Mouse (Mus musculus) myocyte (in vitro differentiated cells): ENCODE data around the gene Mrps18a. TPM values are rescaled to one million over a fixed set of nuclear protein-coding genes. Genes with fewer than 3 reads are reported as not detected.
A peak's percentile ranks its signal among the peaks of the same experiment; 100 is the strongest.

ENCODE experiments used
- H3K27me3 ChIP-seq: one replicate; pipeline ENCODE4 v1.6.1; 2011; ENCODE audit not compliant: control insufficient read depth, insufficient read depth, insufficient read length
- H3K36me3 ChIP-seq: one replicate; pipeline ENCODE4 v1.6.1; 2011; ENCODE audit not compliant: control insufficient read depth, insufficient read depth
- H3K4me2 ChIP-seq: one replicate; pipeline ENCODE4 v1.6.1; 2011; ENCODE audit warnings: low read depth, control low read depth
- H3K4me3 ChIP-seq: one replicate; pipeline ENCODE4 v1.5.1; 2011; ENCODE audit warnings: mild to moderate bottlenecking, control low read depth, moderate library complexity
- H3K79me2 ChIP-seq: one replicate; pipeline ENCODE4 v1.6.1; 2011; ENCODE audit not compliant: control insufficient read depth, insufficient read depth
- H3ac ChIP-seq: one replicate; pipeline ENCODE4 v1.6.1; 2011; ENCODE audit not compliant: control insufficient read depth, insufficient read length
- CEBPB ChIP-seq: IDR thresholded peaks from 2 replicates; pipeline ENCODE4 v1.6.1; 2011; ENCODE audit warnings: mild to moderate bottlenecking, moderate library complexity; ENCODE audit not compliant: poor library complexity, insufficient read depth, severe bottlenecking
- E2F4 ChIP-seq: IDR thresholded peaks from one replicate; pipeline ENCODE4 v1.6.1; 2011; ENCODE audit warnings: mild to moderate bottlenecking, control low read depth, moderate library complexity; ENCODE audit not compliant: insufficient read depth
- MAX ChIP-seq: IDR thresholded peaks from one replicate; pipeline ENCODE4 v1.6.1; 2011; ENCODE audit warnings: low read depth, mild to moderate bottlenecking, control low read depth
- MYOD1 ChIP-seq, 3 experiments: IDR thresholded peaks; one replicate each; pipeline ENCODE4 v1.6.1; 2011; ENCODE audit warnings: control low read depth in 2 of 3, low read depth in 2 of 3, mild to moderate bottlenecking in 2 of 3, moderate library complexity in 1 of 3; ENCODE audit not compliant: insufficient read length in 2 of 3, control insufficient read depth in 1 of 3
- MYOG ChIP-seq, 3 experiments: IDR thresholded peaks; one replicate each; pipeline ENCODE4 v1.6.1; 2011; ENCODE audit warnings: control low read depth in 2 of 3, low read depth in 2 of 3, mild to moderate bottlenecking in 2 of 3; ENCODE audit not compliant: insufficient read length in 2 of 3, control insufficient read depth in 1 of 3, insufficient read depth in 1 of 3
- POLR2A ChIP-seq: IDR thresholded peaks from one replicate; pipeline ENCODE4 v1.6.1; 2011; ENCODE audit warnings: low read depth, mild to moderate bottlenecking, control low read depth, moderate library complexity; ENCODE audit not compliant: insufficient read length
- POLR2AphosphoS2 ChIP-seq: IDR thresholded peaks from one replicate; pipeline ENCODE4 v1.6.1; 2011; ENCODE audit warnings: low read depth, control low read depth; ENCODE audit not compliant: insufficient read length
- REST ChIP-seq: IDR thresholded peaks from one replicate; pipeline ENCODE4 v1.6.1; 2011; ENCODE audit warnings: mild to moderate bottlenecking, control low read depth, moderate library complexity; ENCODE audit not compliant: insufficient read depth, insufficient read length
- SRF ChIP-seq: IDR thresholded peaks from one replicate; pipeline ENCODE4 v1.6.1; 2011; ENCODE audit warnings: low read depth; ENCODE audit not compliant: control insufficient read depth, insufficient read length
- TCF12 ChIP-seq: IDR thresholded peaks from one replicate; pipeline ENCODE4 v1.6.1; 2011; ENCODE audit warnings: mild to moderate bottlenecking, control low read depth; ENCODE audit not compliant: poor library complexity, insufficient read depth, severe bottlenecking
- TCF3 ChIP-seq: IDR thresholded peaks from one replicate; pipeline ENCODE4 v1.6.1; 2011; ENCODE audit warnings: low read depth, control low read depth; ENCODE audit not compliant: insufficient read length
- USF1 ChIP-seq: IDR thresholded peaks from one replicate; pipeline ENCODE4 v1.6.1; 2011; ENCODE audit warnings: low read depth, mild to moderate bottlenecking, control low read depth, moderate library complexity
- polyA plus RNA-seq: library from polyadenylated mRNA; unstranded; fragments of >200 nt; fragmentation: generic; extraction: Trizol; gene quantifications from one replicate; pipeline ENCODE4 v1.2.1, GENCODE M21; 2012; ENCODE audit warnings: missing spikeins

Gene Mrps18a
- polyA plus RNA-seq, 1 experiment, result 112 TPM

GRCm38 (mm10) chr17:46160090-46160662 lies 49.4 kb downstream of the Mrps18a start:
- H3K27me3 ChIP-seq, result no peaks in the 10 kb centered on the region

GRCm38 (mm10) chr17:46160686-46161085 lies 49.9 kb downstream of the Mrps18a start, which contains the start of gene Gtpbp2:
Gene Gtpbp2 (plus strand): TSS chr17:46161032.
- peak within 1 kb of the TSS; percentile 94 for H3K4me3 ChIP-seq
- H3K27me3 ChIP-seq, result no peaks in the 10 kb centered on the region
- H3K4me2 ChIP-seq, result peak within 1 kb of the TSS; percentile 99
- peaks cover 38% of the 10 kb centered on the region for H3K79me2 ChIP-seq
- H3ac ChIP-seq, result peak within 1 kb of the TSS; percentile 66
- TF ChIP-seq MAX, result no peak
- TF ChIP-seq POLR2A, result peak; percentile 38
- peak; percentile 55 for TF ChIP-seq SRF
- TF ChIP-seq MYOG (IDR thresholded peaks at IDR 0.05; ENCODE audit: control insufficient read depth in 1 of 3, insufficient read depth in 1 of 3, insufficient read length in 2 of 3, low read depth in 2 of 3), result peak in 2 of 3 experiments; percentile 37 to 75
- no peak for TF ChIP-seq POLR2AphosphoS2
- no peak for TF ChIP-seq CEBPB
- peak; percentile 73 for TF ChIP-seq USF1
- no peak for TF ChIP-seq REST
- TF ChIP-seq E2F4, result no peak
- peak in 1 of 3 experiments; percentile 70 for TF ChIP-seq MYOD1 (IDR thresholded peaks at IDR 0.05; ENCODE audit: control insufficient read depth in 1 of 3, insufficient read length in 2 of 3, low read depth in 2 of 3)
- TF ChIP-seq TCF12, result no peak
- no peak for TF ChIP-seq TCF3
- peaks cover 27% of the 10 kb centered on the region for H3K36me3 ChIP-seq

More at GRCm38 (mm10) chr17:46160090-46160662, 49.4 kb downstream of the Mrps18a start:
- Histone ChIP-seq H3K4me3 (peak overlapping the region; percentile 94), H3K4me2 (peak overlapping the region; percentile 99), H3K79me2 (peaks cover 36% of the 10 kb centered on the region), H3ac (peak overlapping the region; percentile 66), H3K36me3 (peaks cover 23% of the 10 kb centered on the region)
- TF ChIP-seq MAX (peak; percentile 49), CEBPB (no peak), POLR2AphosphoS2 (peak; percentile 42), MYOD1 (IDR thresholded peaks at IDR 0.05; ENCODE audit: control insufficient read depth in 1 of 3, insufficient read length in 2 of 3, low read depth in 2 of 3) (no peak), USF1 (peak; percentile 61), MYOG (IDR thresholded peaks at IDR 0.05; ENCODE audit: control insufficient read depth in 1 of 3, insufficient read depth in 1 of 3, insufficient read length in 2 of 3, low read depth in 2 of 3) (peak in 1 of 3 experiments; percentile 2), POLR2A (peak; percentile 83)

- H3K27me3 ChIP-seq, result no peaks in the 10 kb centered on the region
- TF ChIP-seq POLR2A, result no peak
- TF ChIP-seq TCF12, result no peak
- no peak for TF ChIP-seq MYOG (IDR thresholded peaks at IDR 0.05; ENCODE audit: control insufficient read depth in 1 of 3, insufficient read depth in 1 of 3, insufficient read length in 2 of 3, low read depth in 2 of 3)
- TF ChIP-seq SRF, result no peak
- H3K36me3 ChIP-seq, result peaks cover 27% of the 10 kb centered on the region
- H3ac ChIP-seq, result peak overlapping the region; percentile 66
- H3K4me2 ChIP-seq, result peak overlapping the region; percentile 79
- H3K79me2 ChIP-seq, result peaks cover 38% of the 10 kb centered on the region
- peak overlapping the region; percentile 94 for H3K4me3 ChIP-seq
Observed at GRCm38 (mm10) chr17:46161179-46161578, 50.4 kb downstream of the Mrps18a start.

DNA sequence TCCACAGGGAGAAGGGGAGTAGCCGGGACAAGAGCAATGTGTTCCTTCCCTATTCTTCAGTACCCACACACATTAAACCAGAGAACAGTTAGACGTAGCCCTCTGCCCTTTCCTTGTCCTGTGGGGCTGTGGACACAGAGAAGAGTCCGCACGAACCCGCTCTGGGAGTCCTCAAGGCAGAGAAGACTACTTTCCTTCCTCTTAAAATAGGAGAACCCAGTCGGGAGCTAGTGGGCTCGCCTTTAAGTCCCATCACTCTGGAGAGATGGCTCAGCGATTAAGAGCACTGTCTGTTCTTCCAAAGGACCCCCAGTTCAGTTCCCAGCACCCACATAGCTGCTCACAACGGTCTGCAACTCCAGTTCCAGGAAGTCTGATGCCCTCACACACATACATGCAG lies 50.9 kb downstream of the Mrps18a start:
- Histone ChIP-seq H3K4me2 (peak overlapping the region; percentile 79), H3K4me3 (peak overlapping the region; percentile 94), H3K36me3 (peaks cover 32% of the 10 kb centered on the region), H3K79me2 (peaks cover 38% of the 10 kb centered on the region), H3ac (peak overlapping the region; percentile 66), H3K27me3 (no peaks in the 10 kb centered on the region)
- TF ChIP-seq E2F4, result no peak
- no peak for TF ChIP-seq TCF3
- TF ChIP-seq MYOG (IDR thresholded peaks at IDR 0.05; ENCODE audit: control insufficient read depth in 1 of 3, insufficient read depth in 1 of 3, insufficient read length in 2 of 3, low read depth in 2 of 3), result no peak
- no peak for TF ChIP-seq REST
- no peak for TF ChIP-seq POLR2A
- TF ChIP-seq CEBPB, result no peak
- TF ChIP-seq POLR2AphosphoS2, result no peak
- TF ChIP-seq MYOD1 (IDR thresholded peaks at IDR 0.05; ENCODE audit: control insufficient read depth in 1 of 3, insufficient read length in 2 of 3, low read depth in 2 of 3), result no peak
- TF ChIP-seq TCF12, result no peak
- no peak for TF ChIP-seq MAX
- no peak for TF ChIP-seq SRF
- no peak for TF ChIP-seq USF1

GRCm38 (mm10) chr17:46162551-46162950 lies 51.8 kb downstream of the Mrps18a start:
- TF ChIP-seq POLR2AphosphoS2, result peak; percentile 14
- TF ChIP-seq MAX, result no peak
- TF ChIP-seq POLR2A, result no peak
- TF ChIP-seq E2F4, result no peak
- TF ChIP-seq TCF3, result no peak
- no peak for TF ChIP-seq MYOD1 (IDR thresholded peaks at IDR 0.05; ENCODE audit: control insufficient read depth in 1 of 3, insufficient read length in 2 of 3, low read depth in 2 of 3)
- Histone ChIP-seq H3K4me2 (peak overlapping the region; percentile 79), H3K27me3 (no peaks in the 10 kb centered on the region), H3K4me3 (peak overlapping the region; percentile 94), H3ac (no peak overlapping the region), H3K36me3 (peaks cover 40% of the 10 kb centered on the region), H3K79me2 (peaks cover 38% of the 10 kb centered on the region)
